Mouse (Mus musculus) CH12.LX (cell line): ENCODE results near the gene Camkmt. TPM values are rescaled to one million over a fixed set of nuclear protein-coding genes. Genes with fewer than 3 reads are reported as not detected.

Source experiments
- DNase-seq: peaks from one replicate; pipeline ENCODE4 v3.0.0-alpha.2; 2013; ENCODE audit errors: extremely low read depth
- H3K27ac ChIP-seq: 2 replicates; pipeline ENCODE4 v1.5.1; 2012; ENCODE audit warnings: low read depth, mild to moderate bottlenecking, control low read depth, moderate library complexity; ENCODE audit not compliant: insufficient read depth
- H3K27me3 ChIP-seq: replicated peaks from 2 replicates; pipeline ENCODE3; 2012; ENCODE audit warnings: inconsistent platforms
- H3K36me3 ChIP-seq, 2 experiments: replicated peaks in 1 of 2; 2 replicates each; pipeline versions ENCODE3 to v1.6.1; 2012; ENCODE audit warnings: inconsistent platforms in 1 of 2, low read length in 1 of 2, mild to moderate bottlenecking in 1 of 2, mixed read lengths in 1 of 2, moderate library complexity in 1 of 2; ENCODE audit not compliant: control insufficient read depth in 1 of 2, insufficient read depth in 1 of 2
- H3K4me1 ChIP-seq, 2 experiments: 2 replicates each; pipeline ENCODE4 v1.6.1; 2012; ENCODE audit warnings: inconsistent platforms in 1 of 2, moderate library complexity in 1 of 2; ENCODE audit not compliant: insufficient read depth in 2 of 2, control insufficient read depth in 1 of 2
- H3K4me2 ChIP-seq: 2 replicates; pipeline ENCODE4 v1.6.1; 2012; ENCODE audit warnings: low read depth, mild to moderate bottlenecking, control low read depth; ENCODE audit not compliant: poor library complexity, insufficient read depth, severe bottlenecking
- H3K4me3 ChIP-seq, 3 experiments: fragments of 150-350 bp in 1 of 3; sonication (generic) in 1 of 3; replicated peaks in 1 of 3; 2 replicates each; pipeline versions ENCODE3 to v1.5.1; 2011 to 2012; ENCODE audit warnings: low read depth in 2 of 3, low read length in 2 of 3, mild to moderate bottlenecking in 2 of 3, moderate library complexity in 2 of 3, control low read depth in 1 of 3, improper control_type of control experiment in 1 of 3, inconsistent platforms in 1 of 3, mixed read lengths in 1 of 3; ENCODE audit not compliant: poor library complexity in 1 of 3
- H3K79me2 ChIP-seq: replicated peaks from 2 replicates; pipeline ENCODE4 v1.6.1; 2012; ENCODE audit warnings: mild to moderate bottlenecking, moderate library complexity; ENCODE audit not compliant: control insufficient read depth, poor library complexity, insufficient read depth, severe bottlenecking; ENCODE audit errors: extremely low read depth
- H3K9ac ChIP-seq: 2 replicates; pipeline ENCODE4 v1.6.1; 2012; ENCODE audit warnings: low read depth, mild to moderate bottlenecking, control low read depth, moderate library complexity; ENCODE audit not compliant: insufficient read depth
- H3K9me3 ChIP-seq: replicated peaks from 2 replicates; pipeline ENCODE3; 2012; ENCODE audit warnings: low read length, inconsistent platforms, mixed read lengths
- BHLHE40 ChIP-seq: IDR thresholded peaks from 2 replicates; pipeline ENCODE4 v1.6.1; 2011; ENCODE audit warnings: mild to moderate bottlenecking, low read depth, low read length, improper control_type of control experiment
- CTCF ChIP-seq, 2 experiments: IDR thresholded peaks in 1 of 2; conservative IDR thresholded peaks in 1 of 2; 2 replicates each; pipeline ENCODE4 v1.5.1; 2011 to 2012; ENCODE audit warnings: low read depth in 2 of 2, low read length in 2 of 2, improper control_type of control experiment in 1 of 2, inconsistent platforms in 1 of 2, mild to moderate bottlenecking in 1 of 2, moderate library complexity in 1 of 2
- E2F4 ChIP-seq: IDR thresholded peaks from 2 replicates; pipeline ENCODE4 v1.6.1; 2011; ENCODE audit warnings: low read depth, low read length, improper control_type of control experiment; ENCODE audit not compliant: insufficient replicate concordance
- ELF1 ChIP-seq: IDR thresholded peaks from 2 replicates; pipeline ENCODE4 v1.6.1; 2014; ENCODE audit warnings: low read depth, mild to moderate bottlenecking, inconsistent platforms, low read length, improper control_type of control experiment
- EP300 ChIP-seq: IDR thresholded peaks from 2 replicates; pipeline ENCODE4 v1.6.1; 2011; ENCODE audit warnings: low read length, improper control_type of control experiment
- ETS1 ChIP-seq: conservative IDR thresholded peaks from 2 replicates; pipeline ENCODE4 v1.6.1; 2012; ENCODE audit warnings: low read depth, mild to moderate bottlenecking, inconsistent platforms, low read length, improper control_type of control experiment, moderate library complexity
- IRF4 ChIP-seq: IDR thresholded peaks from 2 replicates; pipeline ENCODE4 v1.6.1; 2014; ENCODE audit warnings: low read depth, mild to moderate bottlenecking, inconsistent platforms, low read length, improper control_type of control experiment
- JUN ChIP-seq: IDR thresholded peaks from 2 replicates; pipeline ENCODE4 v1.6.1; 2011; ENCODE audit warnings: low read depth, mild to moderate bottlenecking, low read length, improper control_type of control experiment, moderate library complexity; ENCODE audit not compliant: insufficient read depth
- JUND ChIP-seq: conservative IDR thresholded peaks from 2 replicates; pipeline ENCODE4 v1.6.1; 2011; ENCODE audit warnings: low read depth, low read length, improper control_type of control experiment
- KAT2A ChIP-seq: IDR thresholded peaks from 2 replicates; pipeline ENCODE4 v1.6.1; 2012; ENCODE audit warnings: low read length, improper control_type of control experiment, inconsistent platforms; ENCODE audit not compliant: insufficient replicate concordance
- MAX ChIP-seq: IDR thresholded peaks from 2 replicates; pipeline ENCODE4 v1.6.1; 2011; ENCODE audit warnings: low read length, improper control_type of control experiment
- MAZ ChIP-seq: IDR thresholded peaks from 2 replicates; pipeline ENCODE4 v1.6.1; 2012; ENCODE audit warnings: low read depth, mild to moderate bottlenecking, inconsistent platforms, low read length, improper control_type of control experiment, moderate library complexity
- MEF2A ChIP-seq: IDR thresholded peaks from 2 replicates; pipeline ENCODE4 v1.6.1; 2014; ENCODE audit warnings: low read depth, mild to moderate bottlenecking, inconsistent platforms, low read length, improper control_type of control experiment, borderline replicate concordance
- MXI1 ChIP-seq: IDR thresholded peaks from 2 replicates; pipeline ENCODE4 v1.6.1; 2011; ENCODE audit warnings: mild to moderate bottlenecking, low read depth, low read length, improper control_type of control experiment
- MYC ChIP-seq: IDR thresholded peaks from 2 replicates; pipeline ENCODE4 v1.6.1; 2011; ENCODE audit warnings: low read depth, mild to moderate bottlenecking, improper control_type of control experiment, low read length
- NRF1 ChIP-seq: IDR thresholded peaks from 2 replicates; pipeline ENCODE4 v1.6.1; 2014; ENCODE audit warnings: low read depth, mild to moderate bottlenecking, inconsistent platforms, low read length, improper control_type of control experiment, moderate library complexity
- PAX5 ChIP-seq: IDR thresholded peaks from 2 replicates; pipeline ENCODE4 v1.6.1; 2012; ENCODE audit warnings: low read length, inconsistent platforms, mixed read lengths
- POLR2A ChIP-seq: IDR thresholded peaks from 2 replicates; pipeline ENCODE4 v1.6.1; 2011; ENCODE audit warnings: low read depth, mild to moderate bottlenecking, improper control_type of control experiment, low read length
- RAD21 ChIP-seq: IDR thresholded peaks from 2 replicates; pipeline ENCODE4 v1.6.1; 2011; ENCODE audit warnings: low read depth, mild to moderate bottlenecking, low read length, improper control_type of control experiment, moderate library complexity
- RCOR1 ChIP-seq: conservative IDR thresholded peaks from 2 replicates; pipeline ENCODE4 v1.6.1; 2012; ENCODE audit warnings: low read depth, mild to moderate bottlenecking, inconsistent platforms, low read length, improper control_type of control experiment
- SMC3 ChIP-seq: IDR thresholded peaks from 2 replicates; pipeline ENCODE4 v1.6.1; 2011; ENCODE audit warnings: low read depth, low read length, improper control_type of control experiment
- TBP ChIP-seq: conservative IDR thresholded peaks from 2 replicates; pipeline ENCODE4 v1.6.1; 2011; ENCODE audit warnings: low read depth, low read length, improper control_type of control experiment
- UBTF ChIP-seq: IDR thresholded peaks from 2 replicates; pipeline ENCODE4 v1.6.1; 2012; ENCODE audit warnings: low read depth, mild to moderate bottlenecking, inconsistent platforms, low read length, improper control_type of control experiment, moderate library complexity
- USF1 ChIP-seq: IDR thresholded peaks from 2 replicates; pipeline ENCODE4 v1.6.1; 2014; ENCODE audit warnings: low read depth, mild to moderate bottlenecking, inconsistent platforms, low read length, improper control_type of control experiment
- USF2 ChIP-seq: conservative IDR thresholded peaks from 2 replicates; pipeline ENCODE4 v1.6.1; 2011; ENCODE audit warnings: low read depth, low read length, improper control_type of control experiment
- ZC3H11A ChIP-seq: IDR thresholded peaks from 2 replicates; pipeline ENCODE4 v1.6.1; 2012; ENCODE audit warnings: low read depth, mild to moderate bottlenecking, inconsistent platforms, low read length, improper control_type of control experiment
- ZKSCAN1 ChIP-seq: IDR thresholded peaks from 2 replicates; pipeline ENCODE4 v1.6.1; 2012; ENCODE audit warnings: low read depth, inconsistent platforms, low read length, improper control_type of control experiment, borderline replicate concordance
- ZMIZ1 ChIP-seq: IDR thresholded peaks from 2 replicates; pipeline ENCODE4 v1.6.1; 2012; ENCODE audit warnings: low read depth, mild to moderate bottlenecking, inconsistent platforms, low read length, improper control_type of control experiment
- dilution Hi-C: fragments of 300-500 bp; cut with MboI; formaldehyde crosslinking; loops from 2 replicates; pipeline ENCODE4 v1.14.3; 2020; ENCODE audit warnings: low sequenced_read_pairs; ENCODE audit not compliant: extremely low pct_unique_long_range_greater_than_20kb, extremely low pct_ligation_motif_present
- in situ Hi-C: fragments of 300-500 bp; cut with MboI; formaldehyde crosslinking; loops from 3 replicates; pipeline ENCODE4 v1.14.3; 2019; ENCODE audit warnings: low sequenced_read_pairs, low pct_ligation_motif_present, low pct_unique_long_range_greater_than_20kb, mixed read lengths
- polyA plus RNA-seq: library from polyadenylated mRNA; unstranded; fragments of >175 nt; gene quantifications from 2 replicates; pipeline ENCODE4 v1.2.1, GENCODE M21; 2012; ENCODE audit warnings: low read depth; ENCODE audit not compliant: insufficient read length
- total RNA-seq, 2 experiments: library from RNA; depleted of rRNA; stranded (reverse); fragments of 300-350 nt in 1 of 2; fragments of >200 nt in 1 of 2; gene quantifications; 2 replicates each; pipeline ENCODE4 v1.2.3; 2012 to 2014

The Camkmt gene
- total and polyA plus RNA-seq, 3 experiments = 1.5 to 4.4 (median 1.8) TPM

DNA sequence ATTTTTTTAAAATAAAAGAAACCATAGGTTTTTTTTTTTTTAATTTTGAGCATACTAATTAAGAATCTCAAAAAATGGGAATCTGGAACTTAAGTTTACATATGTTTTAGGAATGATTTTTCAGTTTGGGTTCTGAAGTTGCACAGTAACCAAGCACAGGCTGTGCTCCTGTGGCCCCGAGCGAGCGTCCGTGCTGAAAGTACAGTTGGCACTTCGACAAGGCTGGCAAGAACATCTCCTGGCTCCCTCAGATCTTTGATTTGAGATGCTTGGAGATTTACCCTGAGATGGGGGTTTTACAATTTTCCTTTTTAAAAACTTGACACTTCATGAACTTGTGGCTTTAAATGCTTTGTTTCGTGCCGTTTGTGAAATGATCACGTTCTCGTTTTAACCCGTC, 218.7 kb downstream of the Camkmt start:
- dilution Hi-C loops = no loop called here

DNA sequence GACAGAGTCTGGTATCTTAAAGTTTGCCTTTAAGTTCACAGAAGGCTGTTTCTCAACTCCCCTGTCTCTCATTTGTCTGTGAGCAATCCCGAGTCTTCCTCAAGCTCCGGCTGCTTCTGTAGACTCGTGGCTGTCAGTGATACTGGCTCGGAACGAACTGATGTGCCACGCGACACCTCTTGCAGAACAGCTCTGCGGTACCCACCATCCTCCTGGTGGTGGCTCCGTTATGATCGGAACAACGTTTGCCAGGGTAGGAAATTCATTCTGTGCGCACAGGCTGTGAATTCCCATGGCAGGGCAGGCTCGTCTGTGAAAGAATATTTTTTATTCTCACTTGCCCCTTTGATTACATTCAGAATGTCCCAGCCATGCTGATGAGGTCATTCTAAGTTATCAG, 221.0 kb downstream of the Camkmt start:
- TF ChIP-seq BHLHE40 = no peak
- no peak for TF ChIP-seq MEF2A
- no peak for TF ChIP-seq NRF1
- no peak for TF ChIP-seq EP300
- TF ChIP-seq ETS1 = no peak
- TF ChIP-seq MAX = no peak
- no peak for TF ChIP-seq MAZ
- no peak for TF ChIP-seq SMC3
- no peak for TF ChIP-seq ZC3H11A
- TF ChIP-seq KAT2A = no peak
- no peak for TF ChIP-seq JUND
- no peak for TF ChIP-seq ZMIZ1
- TF ChIP-seq E2F4 = no peak
- no peak for TF ChIP-seq RAD21
- TF ChIP-seq TBP = no peak
- TF ChIP-seq RCOR1 = no peak
- Histone ChIP-seq H3K27me3 (no peaks in the 10 kb centered on the region), H3K79me2 (no peaks in the 10 kb centered on the region), H3K9me3 (no peaks in the 10 kb centered on the region), H3K9ac (no peak overlapping the region), H3K4me1 (no peaks in the 10 kb centered on the region), H3K4me2 (no peak overlapping the region), H3K36me3 (no peaks in the 10 kb centered on the region), H3K4me3 (no peak overlapping the region), H3K27ac (no peak overlapping the region)
- DNase-seq = no peak
- in situ Hi-C loops (no loop called here), dilution Hi-C loops (no loop called here)

More for the DNA sequence above, 218.7 kb downstream of the Camkmt start:
- in situ Hi-C loops = no loop called here
- H3K4me2 ChIP-seq = no peak overlapping the region
- H3K27me3 ChIP-seq = no peaks in the 10 kb centered on the region
- no peak overlapping the region for H3K9ac ChIP-seq
- TF ChIP-seq ZKSCAN1 = no peak
- TF ChIP-seq SMC3 = no peak
- TF ChIP-seq PAX5 = no peak
- TF ChIP-seq POLR2A = no peak
- TF ChIP-seq USF2 = no peak
- no peak for TF ChIP-seq E2F4
- TF ChIP-seq JUN = no peak
- no peak for TF ChIP-seq CTCF (conservative IDR thresholded peaks at IDR 0.05 in 1 of 2, IDR thresholded peaks at IDR 0.05 in 1 of 2; ENCODE audit: low read depth in 2 of 2, low read length in 2 of 2)
- no peak for TF ChIP-seq MXI1
- TF ChIP-seq RCOR1 = no peak
- no peak for TF ChIP-seq TBP
- no peak for TF ChIP-seq IRF4
- TF ChIP-seq MYC = no peak
- TF ChIP-seq RAD21 = no peak
- TF ChIP-seq MAX = no peak
- TF ChIP-seq UBTF = no peak
- TF ChIP-seq ELF1 = no peak
- no peak for TF ChIP-seq USF1
- H3K4me3 ChIP-seq = no peak overlapping the region
- no peak overlapping the region for H3K27ac ChIP-seq
- H3K79me2 ChIP-seq = no peaks in the 10 kb centered on the region
- DNase-seq = no peak
- no peaks in the 10 kb centered on the region for H3K9me3 ChIP-seq
- no peaks in the 10 kb centered on the region for H3K4me1 ChIP-seq
- H3K36me3 ChIP-seq = no peaks in the 10 kb centered on the region
